9 mouse cellular contexts compared by ENCODE assay signal in the genomic region with DNA sequence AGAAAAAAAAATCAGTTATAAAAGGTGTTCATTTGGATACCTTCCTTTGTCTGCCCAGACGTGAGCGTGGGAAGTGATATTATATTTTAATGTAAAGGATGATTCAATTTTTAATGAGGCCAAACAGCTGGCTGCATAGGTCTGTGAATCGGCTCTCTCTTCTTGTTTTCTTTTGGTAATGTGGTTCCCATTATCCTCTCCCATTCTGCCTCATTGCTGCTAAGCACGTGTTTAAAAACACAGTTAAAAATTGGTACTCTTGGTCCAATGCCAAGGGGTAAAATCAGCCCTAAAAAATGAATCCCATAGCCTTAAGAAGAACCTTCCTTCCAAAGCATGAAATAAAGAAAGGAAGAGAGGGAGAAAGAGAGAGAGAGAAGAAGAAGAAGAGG. TPM values are rescaled to one million over a fixed set of nuclear protein-coding genes. Genes with fewer than 3 reads are reported as not detected.
A peak's percentile ranks its signal among the peaks of the same experiment; 100 is the strongest.
DNase-seq lines count a peak whose midpoint lies in the region; ATAC-seq and TF ChIP-seq lines count a peak whose summit lies in the region.
"Had no signal": no experiment of that assay in that cellular context is flagged by ENCODE, and none has a peak within 500 bp of the region (broad histone marks: within the 10 kb centered on the region; RNA-seq: fewer than 3 reads in every experiment).

No protein-coding gene starts in this region.

- TF ChIP-seq POLR2A in lung, adult 2 months (IDR thresholded peaks at IDR 0.05; ENCODE audit: borderline replicate concordance, extremely low read depth, low read depth, low read length), result no peak

- no peaks in the 10 kb centered on the region for H3K4me1 ChIP-seq in heart, embryonic 15.5 days (replicated peaks)
- no peaks in the 10 kb centered on the region for H3K4me1 ChIP-seq in lung, postnatal 0 days (ENCODE audit: insufficient read depth, low read depth, low read length)
- no peaks in the 10 kb centered on the region for H3K4me1 ChIP-seq in lung, adult 2 months (ENCODE audit: control insufficient read depth, insufficient read depth, low read length)

- TF ChIP-seq CTCF in lung, postnatal 0 days (IDR thresholded peaks at IDR 0.05), result no peak
- TF ChIP-seq CTCF in lung, adult 2 months (IDR thresholded peaks at IDR 0.05; ENCODE audit: insufficient read depth, low read length), result no peak

- H3K27me3 ChIP-seq in heart, embryonic 15.5 days, result no peaks in the 10 kb centered on the region
- H3K27me3 ChIP-seq in lung, postnatal 0 days (replicated peaks; ENCODE audit: insufficient read depth, low read length), result no peaks in the 10 kb centered on the region
- H3K27me3 ChIP-seq: hindbrain, embryonic 13.5 days had no signal

- H3K9me3 ChIP-seq in heart, embryonic 15.5 days (replicated peaks), result no peaks in the 10 kb centered on the region
- no peaks in the 10 kb centered on the region for H3K9me3 ChIP-seq in lung, postnatal 0 days (ENCODE audit: low read length)
- H3K9me3 ChIP-seq: hindbrain, embryonic 13.5 days had no signal

- DNase-seq in heart, adult 11 months, result no peak
- DNase-seq in lung, postnatal 0 days (ENCODE audit: low spot score), result no peak
- no peak for DNase-seq in lung, adult 2 months
- DNase-seq in fibroblast of lung, adult 2 months (ENCODE audit: low read depth), result peak; percentile 51
- no peak for DNase-seq in right cerebral cortex, postnatal 4 days

- peak overlapping the region; percentile 61 for H3K27ac ChIP-seq in heart, embryonic 15.5 days
- peak overlapping the region; percentile 32; the same call in 1 of the 2 replicates for H3K27ac ChIP-seq in lung, postnatal 0 days (ENCODE audit: low read length)
- H3K27ac ChIP-seq: hindbrain, embryonic 13.5 days had no signal

- H3K4me2 ChIP-seq in heart, embryonic 15.5 days, result no peak overlapping the region
- H3K4me2 ChIP-seq in lung, postnatal 0 days (replicated peaks; ENCODE audit: low read depth, low read length), result peak overlapping the region; percentile 25; the same call in 1 of the 2 replicates
- H3K4me2 ChIP-seq: hindbrain, embryonic 13.5 days had no signal

- no peaks in the 10 kb centered on the region for H3K36me3 ChIP-seq in heart, embryonic 15.5 days
- H3K36me3 ChIP-seq in lung, postnatal 0 days (ENCODE audit: insufficient read depth, low read length), result no peaks in the 10 kb centered on the region
- H3K36me3 ChIP-seq: hindbrain, embryonic 13.5 days had no signal

- no peak overlapping the region for H3K4me3 ChIP-seq in heart, embryonic 15.5 days
- no peak overlapping the region for H3K4me3 ChIP-seq in lung, postnatal 0 days (ENCODE audit: low read depth, low read length)
- no peak overlapping the region for H3K4me3 ChIP-seq in lung, adult 2 months (replicated peaks; ENCODE audit: extremely low read depth, low read depth, low read length)
- H3K4me3 ChIP-seq: hindbrain, embryonic 13.5 days had no signal

- no peak overlapping the region for H3K9ac ChIP-seq in heart, embryonic 15.5 days
- H3K9ac ChIP-seq in lung, postnatal 0 days (replicated peaks; ENCODE audit: low read depth), result no peak overlapping the region
- H3K9ac ChIP-seq: hindbrain, embryonic 13.5 days had no signal

- ATAC-seq in heart, embryonic 15.5 days (replicated peaks; ENCODE audit: insufficient number of reproducible peaks, insufficient read depth, low FRiP score, low read depth), result no peak
- ATAC-seq in lung, postnatal 0 days, result no peak
- no peak for ATAC-seq in monocyte, adult 5-6 weeks (replicated peaks; ENCODE audit: insufficient number of reproducible peaks, low FRiP score, low TSS enrichment, poor library complexity, severe bottlenecking)
- ATAC-seq: activated CD4-positive, CD25-positive, alpha-beta regulatory T cell, adult 4 months had no signal

- WGBS in heart, embryonic 15.5 days, result 51% methylated on average over 4 of the region's 4 CpGs
- 57% methylated on average over 4 of the region's 4 CpGs for WGBS in lung, postnatal 0 days
- 65% methylated on average over 4 of the region's 4 CpGs for WGBS in lung, adult 2 months

- TF ChIP-seq EP300 in lung, postnatal 0 days (IDR thresholded peaks at IDR 0.05), result no peak; the same call in 1 of the 2 replicates

RNA-seq across cellular contexts. Expression of gene Cabcoco1, which starts 17.1 kb away (rescaled TPM):
- polyA plus RNA-seq in heart, embryonic 15.5 days (2015; fragmentation: Nextera tagmentation; extraction: Ambion mirVana), result 35.0 and 40.6 TPM in 2 replicates
- 10.7 and 11.2 TPM in 2 replicates for polyA plus RNA-seq in lung, postnatal 0 days (2015; fragmentation: Nextera tagmentation; extraction: Ambion mirVana)
- polyA plus RNA-seq in lung, adult 2 months (2012; rRNA removed), result 1.6 and 2.2 TPM in 2 replicates
- total RNA-seq in monocyte, adult 5-6 weeks (2017), result 3.1 to 6.6 TPM in 2 of 3 replicates, not detected in the other
